Mouse (Mus musculus) retina, postnatal 7 days (tissue): ENCODE measurements around the gene Kcne1l.

Experiments
- DNase-seq: peaks from one replicate; pipeline ENCODE4 v3.0.0-alpha.2; 2012; ENCODE audit warnings: low read depth, low spot score

The Kcne1l gene

GRCm38 (mm10) chrX:142305869-142306581 lies at the start of gene Kcne1l:
Kcne1l (minus strand) TSS chrX:142306294.
- DNase-seq = peak; percentile 48

GRCm38 (mm10) chrX:142336207-142336606 lies 30.1 kb upstream of the Kcne1l start:
- DNase-seq = no peak

GRCm38 (mm10) chrX:142335502-142335901 lies 29.4 kb upstream of the Kcne1l start:
- DNase-seq = no peak

- no peak for DNase-seq
Measured at GRCm38 (mm10) chrX:142325760-142326159, 19.7 kb upstream of the Kcne1l start.

- no peak for DNase-seq
Measured at GRCm38 (mm10) chrX:142316106-142316505, 10.0 kb upstream of the Kcne1l start.

GRCm38 (mm10) chrX:142315270-142315669 lies 9.2 kb upstream of the Kcne1l start:
- DNase-seq = no peak

- DNase-seq = peak; percentile 66
Measured at GRCm38 (mm10) chrX:142314307-142315024, 8.4 kb upstream of the Kcne1l start.

GRCm38 (mm10) chrX:142310431-142310830 lies 4.3 kb upstream of the Kcne1l start:
- DNase-seq = no peak

- no peak for DNase-seq
Measured at GRCm38 (mm10) chrX:142305010-142305868, 855 bp downstream of the Kcne1l start.

GRCm38 (mm10) chrX:142304592-142304991 lies 1.5 kb downstream of the Kcne1l start:
- DNase-seq = no peak

- no peak for DNase-seq
Measured at GRCm38 (mm10) chrX:142303456-142303855, 2.6 kb downstream of the Kcne1l start.

- DNase-seq = no peak
Measured at GRCm38 (mm10) chrX:142285905-142286304, 20.2 kb downstream of the Kcne1l start.

GRCm38 (mm10) chrX:142276573-142276972 lies 29.5 kb downstream of the Kcne1l start:
- DNase-seq = no peak

GRCm38 (mm10) chrX:142276031-142276430 lies 30.1 kb downstream of the Kcne1l start:
- DNase-seq = no peak
